Mouse (Mus musculus): Measurements from ENCODE around the gene Abca8b. TPM values are rescaled to one million over a fixed set of nuclear protein-coding genes. Genes with fewer than 3 reads are reported as not detected.
"Not testable (repeated sequence)": the region's sequence is repeated elsewhere in the genome, so short reads cannot be mapped to it uniquely, and the experiment has no call there.

The Abca8b gene
- 1.4 and 1.6 TPM in 2 replicates for polyA plus RNA-seq (2015; fragmentation: Nextera tagmentation; extraction: Ambion mirVana)

DNA sequence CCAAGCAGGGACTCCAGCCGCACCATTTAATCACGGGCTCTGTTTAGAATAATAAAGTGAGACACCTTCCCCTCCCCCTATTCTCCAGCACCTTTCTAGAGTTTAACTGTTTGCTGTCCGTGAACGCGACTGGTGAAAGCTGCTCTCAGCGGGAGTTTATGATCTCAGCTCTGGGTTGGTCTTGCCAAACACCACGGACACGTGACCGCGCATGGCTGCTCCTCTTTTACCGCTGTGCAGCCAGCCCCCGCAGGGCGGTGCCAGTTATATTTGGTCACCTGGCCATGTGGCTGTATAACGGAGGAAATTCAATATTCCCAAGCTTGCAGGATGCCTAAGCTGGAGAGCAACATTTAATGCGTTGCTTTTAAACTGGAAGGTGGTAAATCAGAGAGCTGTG lies at the start of gene Abca8b:
TSS of gene Abca8b (minus strand) at position 222 of the 400 bp plus-strand sequence.
- Histone ChIP-seq H3K27me3 (no peaks in the 10 kb centered on the region), H3K9ac (peak within 1 kb of the TSS; percentile 52), H3K4me1 (replicated peaks) (peaks cover 15% of the 10 kb centered on the region), H3K4me2 (peak within 1 kb of the TSS; percentile 81), H3K9me3 (no peaks in the 10 kb centered on the region), H3K4me3 (peak within 1 kb of the TSS; percentile 47), H3K27ac (replicated peaks) (peak within 1 kb of the TSS; percentile 66), H3K36me3 (no peaks in the 10 kb centered on the region)
- ATAC-seq (ENCODE audit: low FRiP score, low read depth): peak; percentile 94
- WGBS: under 1% methylated on average over 15 of the region's 15 CpGs

DNA sequence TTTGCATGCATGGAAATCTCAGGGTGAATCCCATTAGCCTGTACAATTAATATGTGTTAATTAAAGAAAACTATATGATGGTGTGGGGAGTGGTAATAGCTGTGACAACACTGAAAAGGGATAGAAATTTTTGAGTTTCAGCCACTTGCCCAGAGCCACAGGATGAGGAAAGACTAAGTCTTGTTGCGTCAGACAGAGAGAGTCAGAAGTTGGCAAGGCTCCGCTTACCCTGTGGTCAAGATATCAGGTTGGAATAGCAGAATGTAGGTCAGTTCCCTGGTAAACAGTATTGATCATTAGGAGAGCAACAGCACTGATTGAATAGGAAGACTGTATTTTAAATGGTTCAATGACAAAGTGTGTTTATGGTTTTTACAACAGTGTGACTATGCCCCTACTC lies 42.1 kb upstream of the Abca8b start:
- Histone ChIP-seq H3K9ac (no peak overlapping the region), H3K9me3 (no peaks in the 10 kb centered on the region), H3K36me3 (no peaks in the 10 kb centered on the region), H3K27me3 (no peaks in the 10 kb centered on the region), H3K4me1 (replicated peaks) (no peaks in the 10 kb centered on the region), H3K4me3 (no peak overlapping the region), H3K27ac (replicated peaks) (no peak overlapping the region), H3K4me2 (no peak overlapping the region)
- WGBS: 99% methylated on average over 2 of the region's 2 CpGs
- no peak for ATAC-seq (ENCODE audit: low FRiP score, low read depth)

DNA sequence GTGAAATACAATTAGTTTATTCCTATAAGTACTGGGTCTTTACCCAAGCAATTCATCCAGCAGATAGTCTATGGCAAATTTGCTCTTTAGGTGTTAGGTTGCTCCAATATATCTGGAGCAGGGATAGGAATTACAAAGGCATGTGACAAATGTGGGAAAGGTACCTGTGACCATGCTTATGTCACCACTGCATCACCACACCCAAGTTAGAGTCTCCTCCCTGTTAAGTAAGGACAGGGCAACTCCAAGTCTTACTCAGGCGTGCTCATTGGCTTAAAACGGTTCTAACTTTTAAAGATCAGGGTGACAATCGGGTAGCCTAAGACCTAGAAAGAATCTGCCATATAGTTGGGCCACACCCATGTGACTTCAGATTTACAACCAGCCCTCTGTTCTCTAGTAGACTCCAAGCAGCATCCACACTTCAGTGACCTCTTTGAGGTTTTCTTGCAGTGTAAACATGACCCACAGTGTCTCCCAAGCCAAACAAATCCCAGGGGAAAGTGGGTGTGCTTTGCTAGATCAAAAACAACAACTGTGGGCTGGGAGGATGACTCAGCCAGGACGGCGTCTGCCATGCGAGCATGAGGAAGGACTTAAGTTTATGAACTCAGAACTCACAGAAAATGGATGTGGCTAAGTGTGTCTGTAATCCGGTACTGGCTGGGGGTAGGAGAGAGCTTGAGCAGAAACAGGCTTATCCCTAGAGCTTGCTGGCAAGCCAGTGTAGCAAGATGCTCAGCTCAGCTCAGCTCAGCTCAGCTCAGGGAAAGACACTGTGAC lies 33.5 kb upstream of the Abca8b start:
- Histone ChIP-seq H3K27me3 (no peaks in the 10 kb centered on the region), H3K36me3 (no peaks in the 10 kb centered on the region), H3K4me3 (no peak overlapping the region), H3K4me1 (replicated peaks) (no peaks in the 10 kb centered on the region), H3K4me2 (no peak overlapping the region), H3K9me3 (no peaks in the 10 kb centered on the region), H3K27ac (replicated peaks) (no peak overlapping the region), H3K9ac (no peak overlapping the region)
- no peak for ATAC-seq (ENCODE audit: low FRiP score, low read depth)
- 79% methylated on average over 7 of the region's 7 CpGs for WGBS

DNA sequence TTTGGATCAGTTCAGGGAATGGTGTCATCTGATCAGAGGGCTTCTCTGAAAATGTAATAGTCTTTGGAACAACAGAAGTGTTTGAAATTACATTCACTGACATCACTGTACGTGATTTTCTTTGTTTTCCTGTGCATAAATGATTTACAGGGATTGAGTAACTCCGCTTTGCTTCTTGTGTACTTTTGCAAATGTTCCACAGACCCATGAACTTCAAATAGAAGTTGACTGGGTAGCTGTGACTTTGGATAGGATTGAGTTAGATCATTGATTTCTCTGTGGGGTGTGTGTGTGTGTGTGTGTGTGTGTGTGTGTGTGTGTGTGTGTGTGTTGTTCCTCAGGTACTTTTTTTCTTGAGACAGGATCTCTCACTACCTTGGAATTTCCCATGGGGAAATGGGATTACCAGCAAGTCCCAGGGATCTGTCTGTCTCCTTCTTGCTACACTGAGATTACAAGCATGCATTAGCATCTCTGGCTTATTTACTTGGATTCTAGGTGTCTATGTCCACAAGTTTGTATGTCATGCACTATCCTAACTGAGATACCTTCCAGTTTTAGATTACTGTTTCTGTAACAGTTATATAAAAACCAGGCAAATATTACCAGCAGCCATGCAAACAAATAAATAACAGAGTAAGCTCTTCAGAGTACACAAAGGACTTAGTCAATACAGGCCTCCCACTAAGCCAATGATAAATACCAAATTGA lies 15.3 kb upstream of the Abca8b start:
- Histone ChIP-seq H3K4me3 (no peak overlapping the region), H3K9me3 (no peaks in the 10 kb centered on the region), H3K4me1 (replicated peaks) (no peaks in the 10 kb centered on the region), H3K4me2 (no peak overlapping the region), H3K27ac (replicated peaks) (no peak overlapping the region), H3K27me3 (no peaks in the 10 kb centered on the region), H3K36me3 (no peaks in the 10 kb centered on the region), H3K9ac (no peak overlapping the region)
- ATAC-seq (ENCODE audit: low FRiP score, low read depth): no peak
- WGBS: 81% methylated on average over 2 of the region's 2 CpGs

DNA sequence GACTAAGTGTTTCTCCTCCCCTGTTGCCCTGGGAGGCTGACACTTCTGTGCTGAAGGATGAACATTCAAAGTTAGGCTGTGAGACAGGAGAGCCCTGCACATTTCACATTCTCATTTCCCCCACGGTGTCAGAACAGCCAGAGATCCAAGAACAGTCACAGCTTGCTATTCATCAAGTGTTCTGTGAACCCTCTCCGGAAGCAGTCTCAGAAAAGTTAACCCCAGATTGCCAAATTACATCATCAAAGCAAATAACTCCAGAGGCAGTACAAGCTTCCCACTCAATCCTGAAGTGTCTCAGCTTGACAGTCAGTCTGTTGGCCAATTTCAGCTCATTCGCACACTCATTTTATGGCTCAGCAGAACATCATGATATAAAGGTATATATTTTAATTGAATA lies 632 bp downstream of the Abca8b start:
- Histone ChIP-seq H3K27me3 (no peaks in the 10 kb centered on the region), H3K4me2 (peak overlapping the region; percentile 81), H3K36me3 (no peaks in the 10 kb centered on the region), H3K4me1 (replicated peaks) (peaks cover 15% of the 10 kb centered on the region), H3K9ac (no peak overlapping the region), H3K4me3 (peak overlapping the region; percentile 47), H3K27ac (replicated peaks) (0 out of 2 replicates have a peak overlapping the region, but pooled peaks have one; percentile 13), H3K9me3 (no peaks in the 10 kb centered on the region)
- ATAC-seq (ENCODE audit: low FRiP score, low read depth): peak; percentile 55; the same call in 1 of the 2 replicates
- WGBS: 5% methylated on average over 3 of the region's 3 CpGs

DNA sequence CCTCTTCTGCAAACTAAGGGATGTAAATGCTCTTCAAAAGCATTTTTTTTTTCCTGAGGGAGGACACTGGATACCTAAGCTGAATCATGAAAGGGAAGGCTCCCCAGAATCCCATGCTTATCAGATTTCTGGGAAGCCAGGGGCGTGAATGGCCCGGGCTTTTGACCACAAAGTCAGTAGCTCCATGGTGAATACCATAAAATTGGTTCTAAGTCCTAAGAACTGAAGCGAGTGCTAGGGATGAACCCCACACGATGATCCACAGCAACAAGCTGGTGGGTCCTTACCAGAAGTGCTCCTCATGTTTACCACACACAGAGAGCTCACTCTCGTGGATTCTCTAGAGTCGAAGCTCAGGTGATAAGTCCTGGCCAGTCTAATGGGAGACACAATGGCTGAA lies 1.6 kb downstream of the Abca8b start:
- no peaks in the 10 kb centered on the region for H3K36me3 ChIP-seq
- H3K4me3 ChIP-seq: no peak overlapping the region
- no peak for ATAC-seq (ENCODE audit: low FRiP score, low read depth)
- no peaks in the 10 kb centered on the region for H3K9me3 ChIP-seq
- H3K4me2 ChIP-seq: peak overlapping the region; percentile 81
- H3K9ac ChIP-seq: no peak overlapping the region
- peaks cover 15% of the 10 kb centered on the region for H3K4me1 ChIP-seq (replicated peaks)
- 71% methylated on average over 6 of the region's 6 CpGs for WGBS
- H3K27ac ChIP-seq (replicated peaks): no peak overlapping the region
- H3K27me3 ChIP-seq: no peaks in the 10 kb centered on the region

DNA sequence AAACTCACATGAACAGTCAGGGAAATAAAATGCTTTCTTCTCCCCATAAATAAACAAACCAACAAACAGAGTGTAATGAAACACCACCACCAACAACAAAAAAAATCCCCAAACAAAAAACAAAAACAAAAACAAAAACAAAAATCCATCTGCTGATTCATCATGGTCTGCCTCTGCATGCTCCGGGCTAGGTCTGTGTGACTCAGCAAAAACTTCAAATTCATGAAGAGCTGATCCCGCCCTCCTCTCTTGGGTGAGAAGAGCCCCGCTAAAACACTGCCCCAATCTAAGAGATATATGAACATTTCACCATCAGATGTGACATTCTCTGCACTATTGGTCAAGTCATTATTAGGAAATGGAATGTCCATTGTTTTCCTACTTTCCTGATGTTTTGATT lies 4.4 kb downstream of the Abca8b start:
- Histone ChIP-seq H3K36me3 (no peaks in the 10 kb centered on the region), H3K4me2 (no peak overlapping the region), H3K4me3 (no peak overlapping the region), H3K27me3 (no peaks in the 10 kb centered on the region), H3K9me3 (no peaks in the 10 kb centered on the region), H3K27ac (replicated peaks) (no peak overlapping the region), H3K9ac (no peak overlapping the region), H3K4me1 (replicated peaks) (peaks cover 15% of the 10 kb centered on the region)
- ATAC-seq (ENCODE audit: low FRiP score, low read depth): no peak
- WGBS: 75% methylated on average over 3 of the region's 3 CpGs

DNA sequence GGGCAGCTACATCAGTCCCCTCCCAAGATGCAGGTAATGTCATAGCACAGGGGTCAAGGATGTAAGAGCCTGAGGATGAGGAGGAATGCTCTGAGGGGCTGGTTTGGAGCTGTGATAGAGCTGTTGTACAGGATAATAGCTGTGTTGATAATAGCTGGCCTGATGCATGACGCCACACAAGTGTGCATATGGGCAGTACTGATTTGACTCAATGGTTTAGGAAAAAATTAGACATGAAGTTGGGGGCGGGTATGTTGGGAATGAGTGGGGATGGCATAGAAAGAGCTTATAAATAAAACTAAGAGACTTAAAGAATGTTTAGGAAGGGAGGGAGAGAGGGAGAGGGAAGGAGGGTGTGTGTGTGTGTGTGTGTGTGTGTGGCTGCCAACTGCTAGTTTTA lies 5.4 kb downstream of the Abca8b start:
- H3K9me3 ChIP-seq: no peaks in the 10 kb centered on the region
- no peak overlapping the region for H3K9ac ChIP-seq
- H3K27me3 ChIP-seq: no peaks in the 10 kb centered on the region
- H3K4me1 ChIP-seq (replicated peaks): peaks cover 10% of the 10 kb centered on the region
- H3K27ac ChIP-seq (replicated peaks): no peak overlapping the region
- no peaks in the 10 kb centered on the region for H3K36me3 ChIP-seq
- whole genome bisulfite sequencing: 86% methylated on average over 2 of the region's 2 CpGs
- H3K4me3 ChIP-seq: no peak overlapping the region
- ATAC-seq (ENCODE audit: low FRiP score, low read depth): no peak
- no peak overlapping the region for H3K4me2 ChIP-seq

DNA sequence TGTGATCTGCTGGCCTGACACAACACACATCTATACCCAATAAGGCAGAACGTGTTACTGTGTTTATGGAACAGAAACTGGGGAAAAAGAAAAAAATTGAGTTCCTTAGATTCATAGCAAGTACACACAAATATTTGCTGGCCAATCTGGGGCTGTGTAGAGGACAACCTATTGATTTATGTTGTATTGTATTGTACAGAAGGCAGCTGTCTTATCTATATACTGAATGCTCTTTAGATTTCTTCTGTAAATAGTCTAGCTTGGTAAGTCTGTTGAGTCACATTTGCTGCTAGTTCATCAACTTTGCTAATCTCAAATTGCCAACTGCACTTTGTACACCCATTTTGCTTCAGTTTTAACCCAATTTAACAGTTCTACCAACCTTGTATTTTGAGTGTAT lies 7.5 kb downstream of the Abca8b start:
- H3K9ac ChIP-seq: no peak overlapping the region
- no peak overlapping the region for H3K4me2 ChIP-seq
- no peaks in the 10 kb centered on the region for H3K4me1 ChIP-seq (replicated peaks)
- H3K36me3 ChIP-seq: no peaks in the 10 kb centered on the region
- H3K4me3 ChIP-seq: no peak overlapping the region
- no peaks in the 10 kb centered on the region for H3K27me3 ChIP-seq
- ATAC-seq (ENCODE audit: low FRiP score, low read depth): no peak
- no peak overlapping the region for H3K27ac ChIP-seq (replicated peaks)
- no peaks in the 10 kb centered on the region for H3K9me3 ChIP-seq
- 67% methylated on average over 1 of the region's 1 CpGs for WGBS

DNA sequence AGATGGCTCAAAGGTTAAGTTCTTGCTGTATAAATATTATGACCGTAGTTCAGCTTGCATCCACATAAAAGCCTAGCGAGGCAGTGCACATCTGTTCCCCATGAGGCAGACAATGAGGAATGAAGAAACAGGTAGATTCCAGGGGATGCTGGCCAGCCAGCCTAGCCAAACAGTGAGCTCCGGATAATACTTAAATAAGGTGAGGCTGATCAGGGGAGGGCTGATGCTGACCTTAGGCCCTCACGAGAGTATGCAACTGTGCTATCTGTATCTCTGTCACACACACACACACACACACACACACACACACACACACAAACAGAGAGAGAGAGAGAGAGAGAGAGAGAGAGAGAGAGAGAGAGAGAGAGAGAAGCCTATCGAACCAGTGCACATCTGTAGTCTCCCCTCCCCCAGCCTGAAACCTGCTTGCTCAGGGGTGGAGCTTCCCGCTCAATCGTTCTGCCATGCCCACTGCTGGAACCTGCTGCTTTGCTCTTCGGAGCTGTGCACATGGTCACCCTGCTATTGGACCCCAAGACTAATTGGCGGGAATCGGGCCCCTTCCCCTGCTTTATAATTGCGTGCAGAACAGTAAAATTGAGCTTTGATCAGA lies 8.1 kb downstream of the Abca8b start:
- 0 out of 2 replicates have a peak overlapping the region, but pooled peaks have one; percentile 3 for H3K9ac ChIP-seq
- H3K4me1 ChIP-seq (replicated peaks); H3K4me2 ChIP-seq; ATAC-seq (ENCODE audit: low FRiP score, low read depth); H3K9me3 ChIP-seq; H3K27ac ChIP-seq (replicated peaks); H3K4me3 ChIP-seq; H3K27me3 ChIP-seq; H3K36me3 ChIP-seq: not testable (repeated sequence)
- 47% methylated on average over 10 of the region's 11 CpGs for WGBS

DNA sequence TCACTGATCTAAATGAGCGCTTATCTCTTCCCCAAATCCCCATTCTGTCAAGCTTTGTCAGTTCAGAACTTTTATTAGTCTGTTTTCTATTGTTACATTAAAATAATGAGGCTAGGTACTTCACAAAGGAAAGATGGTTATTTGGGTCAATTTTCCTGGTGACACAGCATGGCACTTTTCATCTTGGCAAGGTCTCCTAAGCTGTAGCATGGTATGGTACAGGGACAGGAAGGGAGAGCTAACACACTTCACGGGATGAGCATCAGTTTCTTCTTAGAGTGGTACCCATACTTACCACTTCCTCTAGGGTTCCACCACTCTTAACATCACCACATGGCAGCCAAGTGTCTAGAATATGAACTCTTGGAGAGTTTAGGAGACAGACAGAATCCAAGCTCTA lies 13.8 kb downstream of the Abca8b start:
- H3K4me3 ChIP-seq: no peak overlapping the region
- no peak overlapping the region for H3K4me2 ChIP-seq
- H3K27ac ChIP-seq (replicated peaks): no peak overlapping the region
- no peak overlapping the region for H3K9ac ChIP-seq
- no peaks in the 10 kb centered on the region for H3K9me3 ChIP-seq
- 90% methylated on average over 2 of the region's 2 CpGs for WGBS
- no peak for ATAC-seq (ENCODE audit: low FRiP score, low read depth)
- no peaks in the 10 kb centered on the region for H3K27me3 ChIP-seq
- H3K36me3 ChIP-seq: peaks cover 6% of the 10 kb centered on the region; the same call in 1 of the 2 replicates
- H3K4me1 ChIP-seq (replicated peaks): no peaks in the 10 kb centered on the region

DNA sequence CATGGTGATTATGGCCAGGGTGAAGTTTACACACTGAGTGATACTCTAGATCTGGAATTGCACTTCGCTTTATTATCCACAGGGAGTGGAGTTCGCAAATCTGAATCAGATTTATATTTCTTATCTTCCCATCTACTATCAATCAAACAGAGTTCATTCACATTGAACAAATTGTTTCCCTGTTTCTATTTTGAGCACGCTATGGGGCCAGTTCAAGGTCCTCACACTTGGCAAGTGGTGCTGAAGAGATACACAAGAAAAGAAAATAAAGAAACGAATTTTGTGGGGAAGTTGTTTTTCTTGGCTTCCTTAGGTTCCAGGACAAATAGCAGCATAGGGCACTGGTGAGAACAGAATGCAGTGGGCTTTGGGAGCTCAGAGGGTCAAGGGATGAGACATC lies 25.1 kb downstream of the Abca8b start:
- no peak for ATAC-seq (ENCODE audit: low FRiP score, low read depth)
- Histone ChIP-seq H3K9me3 (no peaks in the 10 kb centered on the region), H3K4me2 (no peak overlapping the region), H3K36me3 (no peaks in the 10 kb centered on the region), H3K4me1 (replicated peaks) (no peaks in the 10 kb centered on the region), H3K9ac (no peak overlapping the region), H3K27me3 (no peaks in the 10 kb centered on the region), H3K27ac (replicated peaks) (no peak overlapping the region), H3K4me3 (no peak overlapping the region)
- WGBS: 86% methylated on average over 4 of the region's 4 CpGs
